ENCODE assay signal across 23 mouse cellular contexts in genomic region chr11:100585148-100585547, GRCm38 (mm10). TPM values are rescaled to one million over a fixed set of nuclear protein-coding genes. Genes with fewer than 3 reads are reported as not detected.
"Had no signal": no experiment of that assay in that cellular context is flagged by ENCODE, and none has a peak within 500 bp of the region (broad histone marks: within the 10 kb centered on the region; RNA-seq: fewer than 3 reads in every experiment).

No protein-coding gene starts in this region.

- DNase-seq: kidney, adult 18-20 months; kidney, adult 9 months; kidney, postnatal 14 days; left cerebral cortex, postnatal 4 days; lung, adult 2 months; lung, postnatal 14 days; lung, postnatal 4 days; midbrain, embryonic 14.5 days; right cerebral cortex, adult 18-20 months; right cerebral cortex, postnatal 14 days; right cerebral cortex, postnatal 4 days; spleen, adult 18-20 months had no signal

- H3K4me1 ChIP-seq: limb, embryonic 12.5 days; limb, embryonic 15.5 days; liver, embryonic 15.5 days; neural tube, embryonic 12.5 days; neural tube, embryonic 15.5 days had no signal

- H3K27me3 ChIP-seq: limb, embryonic 12.5 days; limb, embryonic 15.5 days; liver, embryonic 15.5 days; neural tube, embryonic 12.5 days; neural tube, embryonic 15.5 days had no signal

- H3K4me3 ChIP-seq: limb, embryonic 12.5 days; limb, embryonic 15.5 days; liver, embryonic 15.5 days; neural tube, embryonic 12.5 days; neural tube, embryonic 15.5 days had no signal

- H3K9ac ChIP-seq: limb, embryonic 12.5 days; limb, embryonic 15.5 days; liver, embryonic 15.5 days; neural tube, embryonic 12.5 days; neural tube, embryonic 15.5 days had no signal

- H3K4me2 ChIP-seq: limb, embryonic 12.5 days; limb, embryonic 15.5 days; liver, embryonic 11.5 days; liver, embryonic 15.5 days; midbrain, embryonic 11.5 days; neural tube, embryonic 12.5 days; neural tube, embryonic 15.5 days had no signal

- ATAC-seq: intestine, embryonic 16.5 days had no signal

- H3K27ac ChIP-seq: limb, embryonic 12.5 days; limb, embryonic 15.5 days; liver, embryonic 15.5 days; neural tube, embryonic 12.5 days; neural tube, embryonic 15.5 days; stomach, postnatal 0 days had no signal

- H3K9me3 ChIP-seq: limb, embryonic 12.5 days; limb, embryonic 15.5 days; liver, embryonic 15.5 days; neural tube, embryonic 12.5 days; neural tube, embryonic 15.5 days had no signal

RNA-seq across cellular contexts. Expression of gene Ttc25, which starts 39.7 kb away (rescaled TPM):
- total RNA-seq: megakaryocyte-erythroid progenitor cell, adult 5-6 weeks had no signal
- polyA plus RNA-seq: large intestine, adult 2 months had no signal
